Mouse (Mus musculus) neutrophil, adult 5-6 weeks (primary cell): ENCODE measurements around the gene Ggta1. TPM values are rescaled to one million over a fixed set of nuclear protein-coding genes. Genes with fewer than 3 reads are reported as not detected.

Experiments
- ATAC-seq: fragments of 151-379, 151-347 bp; 2 replicates; pipeline ENCODE4 v1.8.0; 2017; ENCODE audit warnings: mild to moderate bottlenecking, moderate TSS enrichment; ENCODE audit not compliant: insufficient number of reproducible peaks, poor library complexity, low FRiP score, severe bottlenecking; ENCODE audit errors: extremely low read depth
- total RNA-seq: library from RNA; stranded (forward); fragments of 200-1000 nt; gene quantifications from 2 replicates; pipeline ENCODE4 v1.2.3, GENCODE M21; 2017

The Ggta1 gene
- total RNA-seq, 1 experiment from 2014 or later = 56.3 TPM

DNA sequence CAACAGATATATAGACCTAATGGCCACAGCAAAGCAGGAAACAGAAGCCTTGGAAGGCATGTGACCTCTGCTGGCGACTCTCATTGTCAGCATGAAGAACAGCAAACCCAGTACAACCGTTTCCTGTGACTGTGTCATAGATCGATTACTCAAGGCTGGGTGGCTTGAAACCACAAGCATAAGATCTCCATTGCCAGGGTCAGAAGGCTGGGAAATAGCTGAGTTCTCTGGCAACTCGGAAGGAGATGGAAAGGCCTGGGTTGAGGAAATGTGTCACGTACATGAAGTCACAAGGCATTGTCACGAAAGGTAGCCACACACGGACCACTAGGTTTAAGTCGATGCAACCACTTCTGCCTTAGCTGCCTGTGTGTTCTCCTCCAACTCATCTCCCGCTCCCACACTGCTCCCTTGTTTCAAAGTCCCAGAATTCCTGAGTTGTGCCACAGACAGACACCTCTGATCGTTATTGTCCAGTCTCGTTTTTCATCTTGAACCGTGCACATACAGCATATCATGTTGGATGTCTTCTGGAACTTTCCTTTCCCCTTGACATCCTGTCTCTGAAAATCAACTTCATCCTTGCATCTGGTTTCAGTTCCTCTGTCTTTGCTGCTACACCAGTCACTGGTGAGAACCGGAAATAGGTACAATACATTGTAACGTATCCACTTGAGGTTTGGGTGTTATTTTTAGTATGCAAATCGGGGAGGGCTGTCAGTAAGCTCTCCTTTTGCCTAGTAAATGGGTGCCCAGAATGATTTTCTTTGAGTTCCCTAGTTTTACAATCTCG, 32.7 kb upstream of the Ggta1 start:
- peak; percentile 86 for ATAC-seq

DNA sequence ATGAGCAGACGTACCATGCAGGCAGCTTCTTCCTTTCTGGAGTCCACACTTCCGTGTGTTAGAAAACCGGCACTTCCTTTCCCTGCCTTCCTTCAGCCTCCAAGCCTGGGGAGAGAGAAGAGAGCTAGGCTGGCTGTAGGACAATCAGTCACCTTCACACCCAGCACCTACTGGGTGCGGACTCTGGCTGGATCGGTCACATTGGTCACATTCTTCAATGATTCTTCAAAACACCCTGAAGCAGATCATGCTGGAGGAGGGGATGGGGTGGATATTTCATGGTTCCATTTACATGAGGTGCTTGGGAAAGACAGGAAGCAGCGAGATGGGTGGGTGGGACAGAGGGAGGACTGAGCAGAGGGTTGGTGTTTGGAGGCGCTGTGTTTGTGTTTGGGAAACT, 30.5 kb upstream of the Ggta1 start:
- no peak for ATAC-seq

DNA sequence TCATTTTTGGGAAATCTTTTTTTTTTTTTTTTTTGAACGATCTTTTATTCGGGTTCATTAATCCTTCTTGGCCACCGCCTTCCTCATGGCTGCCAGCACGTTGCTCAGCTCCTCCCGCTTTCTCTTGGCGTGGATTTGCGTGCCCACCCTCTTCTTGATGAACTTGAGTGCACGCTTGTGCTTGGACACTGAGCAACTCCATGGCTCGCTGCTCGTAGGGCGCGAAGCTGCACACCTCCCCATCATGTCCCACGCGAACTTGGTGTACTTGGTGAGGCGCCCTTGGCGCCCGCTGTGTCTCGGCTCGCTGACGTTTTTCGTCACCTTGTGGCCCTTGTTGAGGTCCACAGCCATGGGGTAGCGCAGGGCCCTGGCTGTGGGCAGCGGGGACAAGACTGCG, 28.1 kb upstream of the Ggta1 start:
- no peak for ATAC-seq

DNA sequence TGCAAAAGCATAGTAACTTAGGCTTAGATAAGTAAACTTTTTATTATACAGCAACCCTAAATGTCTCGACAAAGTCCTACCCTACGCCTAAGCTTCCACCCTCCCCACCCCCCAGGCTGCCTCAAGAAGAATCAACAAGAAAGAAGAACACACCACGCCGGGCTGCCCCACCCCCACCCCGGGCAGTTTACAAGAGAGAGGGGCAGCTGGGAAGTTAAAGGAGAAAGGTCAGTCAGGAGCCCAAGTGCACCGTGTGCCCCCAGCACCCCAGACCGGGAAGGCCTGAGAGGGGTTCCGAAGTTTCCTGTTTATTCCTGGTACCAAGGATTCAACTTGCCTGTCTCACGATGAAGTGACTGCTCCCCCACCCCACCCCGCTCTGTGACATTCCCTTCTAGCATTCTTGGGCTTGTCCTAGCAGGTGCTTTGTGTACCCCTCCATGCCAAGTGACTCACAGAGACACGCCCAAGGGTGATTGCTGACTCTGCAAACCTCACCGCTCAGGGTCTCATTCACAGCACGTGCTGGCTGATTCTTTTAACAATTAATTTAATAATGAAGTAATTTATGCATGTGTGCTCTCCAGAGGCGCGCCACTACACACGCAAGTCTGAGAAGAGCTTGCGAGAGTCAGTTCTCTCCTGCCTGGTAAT, 27.6 kb upstream of the Ggta1 start:
- no peak for ATAC-seq

- no peak for ATAC-seq
Observed at GRCm38 (mm10) chr2:35487700-35488099, 24.7 kb upstream of the Ggta1 start.

DNA sequence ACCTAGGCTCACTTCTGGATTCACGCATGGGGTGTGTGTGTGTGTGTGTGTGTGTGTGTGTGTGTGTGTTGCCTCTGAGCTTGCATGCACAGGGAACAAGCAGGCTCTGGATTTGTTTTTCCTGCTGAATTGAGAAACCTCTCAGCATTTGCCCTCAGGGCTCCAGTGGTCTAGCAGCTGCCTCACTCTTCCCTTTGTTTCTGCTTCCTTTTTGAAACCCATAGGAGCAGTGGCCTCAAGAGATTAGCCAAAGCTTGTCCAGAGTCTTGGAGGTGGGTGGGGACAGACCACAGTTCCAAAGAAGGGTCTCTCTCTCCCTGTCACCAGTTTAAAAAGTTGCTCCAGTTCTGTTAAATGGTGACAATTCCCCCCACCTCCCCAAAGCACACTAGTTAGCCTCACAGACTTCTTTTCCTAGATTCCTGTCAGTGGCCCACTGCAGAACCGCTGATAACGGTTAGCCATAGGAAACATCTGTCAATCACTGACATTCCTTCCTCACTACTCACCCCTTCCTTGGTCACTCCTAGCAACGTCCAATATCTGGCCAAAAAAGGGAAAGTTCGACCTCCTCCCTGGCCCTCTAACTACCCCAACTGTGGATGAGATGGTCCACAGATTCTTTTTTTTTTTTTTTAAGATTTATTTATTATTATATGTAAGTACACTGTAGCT, 24.1 kb upstream of the Ggta1 start:
- no peak for ATAC-seq

- no peak for ATAC-seq
Observed at GRCm38 (mm10) chr2:35484102-35484501, 21.1 kb upstream of the Ggta1 start.

DNA sequence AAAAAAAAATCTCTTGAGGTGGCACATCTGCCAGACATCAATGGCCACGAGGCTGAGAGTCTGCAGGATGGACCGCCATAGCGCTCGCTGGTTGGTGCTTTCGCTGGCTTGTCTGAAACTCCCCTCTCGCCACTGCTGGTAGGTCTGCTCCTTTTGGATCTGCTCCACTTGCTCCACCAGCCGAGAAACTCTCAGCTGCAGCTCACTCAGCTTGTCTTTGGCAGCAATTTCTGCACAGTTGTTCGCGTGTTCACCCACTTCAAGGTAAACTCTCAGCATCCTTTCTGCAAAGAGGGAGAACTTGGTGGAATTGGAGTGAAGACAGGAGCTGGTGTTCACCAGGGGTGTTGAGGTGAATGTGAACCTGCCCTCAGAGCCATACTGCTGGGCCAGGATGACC, 20.4 kb upstream of the Ggta1 start:
- no peak for ATAC-seq

DNA sequence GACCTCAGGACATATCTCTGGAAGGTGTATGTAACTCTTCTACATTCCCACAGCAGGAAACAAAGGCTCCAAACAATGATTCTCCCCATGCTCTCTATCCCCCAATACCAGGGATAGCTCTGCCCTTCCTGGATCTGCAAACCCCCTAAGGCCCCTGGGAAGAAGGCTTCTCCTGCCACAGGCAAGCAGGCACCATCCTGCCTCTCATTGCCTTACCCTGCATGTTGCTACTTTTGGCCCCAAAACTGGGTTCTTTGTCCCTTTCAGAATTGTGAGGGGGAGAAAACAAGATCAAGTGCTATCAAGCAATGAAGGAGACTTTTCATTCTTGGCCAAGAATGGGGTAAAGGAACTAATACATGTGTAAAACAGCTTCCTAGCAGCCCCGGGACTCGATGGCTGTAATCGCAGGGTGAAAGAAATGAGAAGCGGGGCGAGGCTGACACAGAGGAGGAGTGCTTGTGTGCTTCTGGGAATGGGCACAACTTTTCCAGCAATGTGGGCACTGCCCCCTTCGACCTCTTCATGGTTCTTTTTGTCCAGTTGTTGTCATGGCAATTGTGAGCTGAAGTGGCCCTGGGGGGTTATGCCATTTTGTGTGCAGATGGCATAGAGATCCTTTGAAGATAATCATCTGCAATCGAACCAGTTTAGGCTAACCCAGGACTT, 18.4 kb upstream of the Ggta1 start:
- ATAC-seq = no peak

DNA sequence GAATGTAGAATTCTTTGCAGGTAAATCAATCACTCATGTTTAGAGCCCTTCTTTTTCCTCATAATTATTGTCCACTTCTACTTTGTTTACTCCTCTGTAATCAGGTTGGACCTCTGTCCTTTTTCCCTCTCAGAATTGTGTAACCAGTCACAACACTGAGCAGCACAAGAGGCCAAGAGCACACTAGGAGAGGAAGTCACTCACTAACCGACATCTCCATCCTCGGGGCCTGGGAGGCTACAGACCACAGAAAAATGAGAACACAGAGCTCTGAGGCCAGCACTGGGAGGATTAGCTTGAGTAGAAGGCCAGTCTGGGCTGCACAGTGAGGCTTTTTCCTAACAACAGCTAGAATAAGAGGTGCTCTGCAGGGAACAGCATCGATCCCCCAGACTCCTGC, 17.0 kb upstream of the Ggta1 start:
- no peak for ATAC-seq

DNA sequence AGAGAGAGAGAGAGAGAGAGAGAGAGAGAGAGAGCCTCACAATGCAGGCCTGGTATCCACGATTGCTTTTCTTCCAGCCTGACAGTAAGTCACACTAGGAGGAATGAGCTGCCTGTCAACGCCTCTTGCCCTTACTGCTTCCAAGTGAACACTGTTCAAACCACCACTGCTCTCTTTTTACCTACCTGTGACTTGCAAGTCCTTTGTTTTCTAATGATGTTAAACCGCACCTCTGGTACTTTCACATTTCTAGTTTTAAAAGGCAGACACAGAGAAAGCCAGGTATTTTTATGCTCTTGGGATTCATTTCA, 15.7 kb upstream of the Ggta1 start:
- ATAC-seq = no peak

- no peak for ATAC-seq
Observed at GRCm38 (mm10) chr2:35477999-35478811, 15.2 kb upstream of the Ggta1 start.

DNA sequence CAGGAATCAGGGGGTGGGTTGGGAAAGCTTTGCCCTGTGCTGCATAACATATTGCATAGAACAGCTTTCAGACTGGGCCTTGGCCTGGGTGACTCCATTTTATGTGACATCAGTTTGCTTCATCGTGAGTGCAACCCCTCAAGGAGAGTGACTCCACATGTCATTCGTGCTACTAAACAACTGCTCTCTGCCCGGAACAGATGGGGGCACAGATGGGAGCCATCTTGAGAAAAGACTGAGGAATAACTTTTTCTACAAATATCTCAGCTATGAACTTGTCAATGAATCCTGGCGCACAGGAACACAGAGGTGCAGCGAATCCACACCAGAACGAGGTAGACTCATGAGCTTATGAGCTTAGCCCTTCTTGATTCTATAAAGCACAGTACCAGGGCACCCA, 14.3 kb upstream of the Ggta1 start:
- ATAC-seq = no peak

DNA sequence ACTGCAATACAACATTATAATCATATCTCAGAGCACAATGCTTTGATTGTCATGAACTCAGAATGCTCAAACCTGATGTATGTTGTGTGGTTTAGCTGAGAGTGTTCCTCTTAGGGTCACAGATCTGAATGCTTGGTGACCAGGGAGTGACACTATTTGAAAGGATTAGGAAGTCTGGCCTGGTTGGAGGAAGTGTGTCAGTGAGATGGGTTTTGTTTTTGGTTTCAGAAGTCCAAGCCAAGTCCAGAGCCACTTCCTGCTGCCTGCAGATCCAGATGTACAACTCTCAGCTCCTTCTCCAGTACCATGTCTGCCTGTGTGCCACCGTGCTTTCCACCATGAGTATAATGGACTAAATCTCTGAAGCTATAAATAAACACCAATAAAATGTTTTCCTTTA, 11.9 kb upstream of the Ggta1 start:
- ATAC-seq = no peak

- ATAC-seq = no peak
Observed at GRCm38 (mm10) chr2:35469266-35469665, 6.2 kb upstream of the Ggta1 start.

GRCm38 (mm10) chr2:35468276-35468675, 5.2 kb upstream of the Ggta1 start:
- no peak for ATAC-seq

DNA sequence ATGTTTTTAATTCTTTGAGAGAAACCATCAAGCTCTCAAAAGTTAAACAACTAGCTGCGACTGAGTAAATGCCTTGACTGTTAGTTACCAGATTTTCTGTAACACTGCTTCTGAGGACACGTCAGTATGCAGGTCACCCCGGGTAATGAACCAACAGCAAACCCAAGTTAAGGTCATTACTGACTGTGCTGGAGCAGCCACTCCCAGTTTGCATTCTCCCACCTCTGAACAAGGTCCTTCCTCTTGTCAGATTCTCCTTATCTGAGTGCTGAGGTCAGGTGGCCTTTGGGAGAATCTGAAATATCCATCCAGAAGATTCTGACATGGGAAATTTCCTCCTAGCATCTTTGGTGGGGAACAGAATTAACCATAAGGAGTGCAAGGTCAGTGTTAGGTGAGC, 4.8 kb upstream of the Ggta1 start:
- ATAC-seq = no peak

GRCm38 (mm10) chr2:35465677-35466076, 2.6 kb upstream of the Ggta1 start:
- no peak for ATAC-seq

GRCm38 (mm10) chr2:35464548-35464947, 1.5 kb upstream of the Ggta1 start:
- 0 out of 2 replicates have a peak, but pooled peaks have one; percentile 23 for ATAC-seq
